Mouse (Mus musculus): ENCODE measurements around the gene Apoc2.

GRCm38 (mm10) chr7:19667434-19667833 lies 10.3 kb downstream of the Apoc2 start:
- no peak for TF ChIP-seq CTCF (IDR thresholded peaks at IDR 0.05 in 2 of 3, conservative IDR thresholded peaks at IDR 0.05 in 1 of 3; ENCODE audit: control insufficient read depth in 1 of 3, insufficient read depth in 1 of 3, low read depth in 2 of 3, low read length in 3 of 3, poor library complexity in 1 of 3, severe bottlenecking in 1 of 3)
- no peak for TF ChIP-seq RAD21 (IDR thresholded peaks at IDR 0.05; ENCODE audit: low read depth, low read length)
- no peak for TF ChIP-seq GATA1 (IDR thresholded peaks at IDR 0.05; ENCODE audit: low read depth, low read length)
- no peak; the same call in 1 of the 2 replicates for TF ChIP-seq ELF1 (IDR thresholded peaks at IDR 0.05; ENCODE audit: low read depth, low read length)
- TF ChIP-seq BHLHE40 (IDR thresholded peaks at IDR 0.05; ENCODE audit: borderline replicate concordance, low read depth, low read length), result no peak
- TF ChIP-seq TBP (IDR thresholded peaks at IDR 0.05; ENCODE audit: low read depth, low read length), result no peak
- TF ChIP-seq ZNF384 (IDR thresholded peaks at IDR 0.05; ENCODE audit: low read depth, low read length), result no peak
- no peak for TF ChIP-seq MXI1 (IDR thresholded peaks at IDR 0.05; ENCODE audit: low read depth, low read length)
- TF ChIP-seq USF2 (IDR thresholded peaks at IDR 0.05; ENCODE audit: borderline replicate concordance in 1 of 2, insufficient read depth in 1 of 2, low read depth in 1 of 2, low read length in 2 of 2), result no peak
- TF ChIP-seq EP300 (IDR thresholded peaks at IDR 0.05; ENCODE audit: low read depth in 1 of 2, low read length in 2 of 2), result no peak
- no peak for TF ChIP-seq GABPA (IDR thresholded peaks at IDR 0.05; ENCODE audit: low read depth, low read length)
- no peak for TF ChIP-seq CHD1 (IDR thresholded peaks at IDR 0.05; ENCODE audit: low read depth, low read length)
